Mouse (Mus musculus) hematopoietic multipotent progenitor cell, adult 10-12 weeks (in vitro differentiated cells): Measurements from ENCODE around the gene Tasp1. TPM values are rescaled to one million over a fixed set of nuclear protein-coding genes. Genes with fewer than 3 reads are reported as not detected.

Experiments
- polyA plus RNA-seq: library from polyadenylated mRNA; stranded (reverse); fragments of >175 nt; gene quantifications from 2 replicates; pipeline ENCODE4 v1.2.3, GENCODE M21; 2012; ENCODE audit warnings: low replicate concordance

The Tasp1 gene
- polyA plus RNA-seq: 0.82 and 0.89 TPM in 2 replicates

DNA sequence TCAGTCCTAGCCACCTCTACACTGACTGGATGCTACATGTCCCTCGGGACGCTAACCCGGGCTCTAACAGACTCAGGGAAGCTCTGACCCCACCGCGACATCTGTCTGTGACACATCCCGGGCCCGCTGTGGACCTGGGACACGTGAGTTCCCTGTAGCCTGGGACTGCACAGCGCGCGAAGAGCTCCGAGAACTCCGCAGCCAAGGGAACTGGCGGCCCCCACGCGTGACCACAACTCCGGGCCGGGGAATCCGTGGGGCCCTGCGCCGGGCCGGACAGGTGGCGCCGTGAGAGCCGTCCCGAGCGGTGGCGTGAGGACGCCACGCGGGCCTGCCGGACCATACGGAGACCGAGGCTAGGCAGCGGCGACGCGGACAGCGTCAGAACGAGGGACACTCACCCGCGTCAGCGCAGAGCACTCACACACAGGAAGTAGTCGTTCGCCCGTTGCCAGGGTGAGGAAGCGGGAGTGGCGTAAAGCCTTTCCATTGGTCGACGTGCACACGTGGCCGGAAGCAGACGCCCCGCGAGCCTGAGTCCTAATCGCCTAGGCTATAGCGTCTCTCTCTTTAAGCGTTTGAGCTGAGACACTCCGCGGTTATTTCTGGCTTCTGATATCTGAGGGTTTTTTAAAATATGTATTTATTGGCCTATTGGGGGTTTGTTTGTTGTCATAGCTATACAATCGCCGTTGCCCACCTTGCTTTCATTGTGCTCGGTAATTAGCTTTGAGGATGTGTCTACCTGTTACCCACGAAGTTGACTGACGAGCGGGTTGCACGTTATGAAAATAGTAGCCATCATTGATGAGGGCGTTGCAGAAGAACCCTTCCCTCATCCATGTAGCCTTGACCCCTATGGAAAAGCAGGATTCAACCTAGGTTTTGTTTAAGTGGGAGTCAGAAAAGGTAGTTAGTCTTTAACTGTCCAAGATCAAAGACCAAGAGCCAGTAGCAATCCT lies at the start of gene Tasp1:
Gene Tasp1 (minus strand): TSS at position 453 of the 962 bp plus-strand sequence.

Other genes with a start within 250 kb of the Tasp1 start
- not detected in 2 replicates for gene Gm17374, start 85.2 kb upstream of the Tasp1 start, polyA plus RNA-seq
- gene Esf1, start 103.8 kb upstream of the Tasp1 start, polyA plus RNA-seq: 0.39 and 2.9 TPM in 2 replicates
- 12.3 and 14.7 TPM in 2 replicates for gene Ndufaf5, start 103.8 kb upstream of the Tasp1 start, polyA plus RNA-seq